Comparison of ENCODE assay signal across 8 mouse cellular contexts in genomic region chr7:97737638-97738456, GRCm38 (mm10). TPM values are rescaled to one million over a fixed set of nuclear protein-coding genes. Genes with fewer than 3 reads are reported as not detected.
DNase-seq lines count a peak whose midpoint lies in the region; ATAC-seq and TF ChIP-seq lines count a peak whose summit lies in the region.

Aqp11 (minus strand) TSS chr7:97738289.

- H3K9ac ChIP-seq in hindbrain, embryonic 16.5 days (ENCODE audit: low read depth, low read length), result peak within 1 kb of the TSS; percentile 85

- H3K36me3 ChIP-seq in hindbrain, embryonic 16.5 days (ENCODE audit: control insufficient read depth, insufficient read depth, low read length), result no peaks in the 10 kb centered on the region

- TF ChIP-seq CTCF in gastrocnemius, adult 2 months (IDR thresholded peaks at IDR 0.05), result no peak
- TF ChIP-seq CTCF in left cerebral cortex, adult 2 months (IDR thresholded peaks at IDR 0.05), result no peak

- H3K9me3 ChIP-seq in hindbrain, embryonic 16.5 days (ENCODE audit: control insufficient read depth, low read length), result no peaks in the 10 kb centered on the region

- intact Hi-C loops in gastrocnemius, adult 2 months (cut with DNase I), result no loop called here
- intact Hi-C loops in left cerebral cortex, adult 2 months (cut with DNase I), result no loop called here

- WGBS in hindbrain, embryonic 16.5 days, result under 1% methylated on average over 59 of the region's 64 CpGs

- ATAC-seq in activated CD4-positive, CD25-positive, alpha-beta regulatory T cell, adult 4 months, result peak; percentile 50
- peak; percentile 95 for ATAC-seq in hindbrain, embryonic 16.5 days
- peak; percentile 89 for ATAC-seq in megakaryocyte, adult 5-6 weeks (ENCODE audit: poor library complexity, severe bottlenecking)

- DNase-seq in cerebellum, postnatal 4 days (ENCODE audit: low spot score in 2 of 2), result peak; percentile 63 to 71
- peak; percentile 92 for DNase-seq in gastrocnemius, adult 2 months
- DNase-seq in left cerebral cortex, adult 2 months (ENCODE audit: extremely low spot score in 1 of 2, low spot score in 2 of 2), result peak; percentile 74 to 77
- peak; percentile 69 to 75 for DNase-seq in right cerebral cortex, adult 2 months (ENCODE audit: low spot score in 2 of 2)
- DNase-seq in urinary bladder, postnatal 14 days (ENCODE audit: low spot score), result peak; percentile 84

- H3K27ac ChIP-seq in gastrocnemius, adult 2 months, result peak within 1 kb of the TSS; percentile 82
- H3K27ac ChIP-seq in hindbrain, embryonic 16.5 days (ENCODE audit: low read depth, low read length), result peak within 1 kb of the TSS; percentile 40; the same call in 1 of the 2 replicates
- peak within 1 kb of the TSS; percentile 84 for H3K27ac ChIP-seq in left cerebral cortex, adult 2 months

- H3K4me2 ChIP-seq in hindbrain, embryonic 16.5 days (ENCODE audit: low read length), result peak within 1 kb of the TSS; percentile 98

- no peaks in the 10 kb centered on the region for H3K27me3 ChIP-seq in hindbrain, embryonic 16.5 days (replicated peaks; ENCODE audit: control insufficient read depth, insufficient read depth, low read length)

- H3K4me1 ChIP-seq in hindbrain, embryonic 16.5 days (ENCODE audit: control insufficient read depth, insufficient read depth, low read depth, low read length), result peaks cover 12% of the 10 kb centered on the region

- H3K4me3 ChIP-seq in gastrocnemius, adult 2 months, result peak within 1 kb of the TSS; percentile 89
- H3K4me3 ChIP-seq in hindbrain, embryonic 16.5 days (ENCODE audit: low read length), result peak within 1 kb of the TSS; percentile 82
- H3K4me3 ChIP-seq in left cerebral cortex, adult 2 months, result peak within 1 kb of the TSS; percentile 83

RNA-seq across cellular contexts. Expression of gene Aqp11, which starts in this region (rescaled TPM):
- under 1 TPM; 0.48 to 0.54 TPM for polyA plus RNA-seq in activated CD4-positive, CD25-positive, alpha-beta regulatory T cell, adult 4 months (2017; shearing (Covaris generic))
- total RNA-seq in gastrocnemius, adult 2 months (2021), result under 1 TPM; 0.81 to 0.89 TPM
- polyA plus RNA-seq in hindbrain, embryonic 16.5 days (2015; fragmentation: Nextera tagmentation; extraction: Ambion mirVana), result 23.2 and 24.5 TPM in 2 replicates
- total RNA-seq in left cerebral cortex, adult 2 months (2021), result 10 to 100 TPM; 22.3 to 23.6 TPM
- 0.23 and 0.42 TPM in 2 replicates for total RNA-seq in megakaryocyte, adult 5-6 weeks (2015)
- total RNA-seq in megakaryocyte, adult 5-6 weeks (2017), result 0.04 TPM in 2 replicates

Comparison
In these comparisons a context has a peak if more than half of its experiments do, and no peak if none do; other contexts are left out.
1. Peak in every context shown above with its lines: DNase-seq, ATAC-seq, H3K4me3 ChIP-seq and H3K27ac ChIP-seq.
2. RNA of gene Aqp11 (total RNA-seq): 22.3 to 23.6 TPM in left cerebral cortex, adult 2 months; 0.81 to 0.89 TPM in gastrocnemius, adult 2 months and 0.04 to 0.42 TPM in megakaryocyte, adult 5-6 weeks; every median in the first group is over 10 times any median in the second.
3. RNA of gene Aqp11 (polyA plus RNA-seq): 23.2 to 24.5 TPM in hindbrain, embryonic 16.5 days; 0.48 to 0.54 TPM in activated CD4-positive, CD25-positive, alpha-beta regulatory T cell, adult 4 months; every median in the first group is over 10 times any median in the second.
4. Peak in ATAC-seq in activated CD4-positive, CD25-positive, alpha-beta regulatory T cell, adult 4 months; RNA of the gene not detected or under 1 TPM.
5. Peak in DNase-seq, H3K4me3 ChIP-seq and H3K27ac ChIP-seq in gastrocnemius, adult 2 months; RNA of the gene not detected or under 1 TPM.
6. Peak in ATAC-seq in megakaryocyte, adult 5-6 weeks; RNA of the gene not detected or under 1 TPM.